Mouse (Mus musculus) stomach, embryonic 15.5 days (tissue): ENCODE results near the gene Gdpgp1. TPM values are rescaled to one million over a fixed set of nuclear protein-coding genes. Genes with fewer than 3 reads are reported as not detected.

ENCODE experiments used
- polyA plus RNA-seq: library from polyadenylated mRNA; unstranded; fragments of >200 nt; fragmentation: Nextera tagmentation; extraction: Ambion mirVana; gene quantifications from 2 replicates; pipeline ENCODE4 v1.2.1, GENCODE M21; 2015

Gene Gdpgp1
- polyA plus RNA-seq, 1 experiment from 2014 or later, result 5.2 TPM

Other genes with a start within 250 kb of the Gdpgp1 start
- gene Zfp710, start 208.1 kb upstream of the Gdpgp1 start, polyA plus RNA-seq, result 14.9 and 15.8 TPM in 2 replicates
- 595 and 631 TPM in 2 replicates for gene Idh2, start 117.5 kb upstream of the Gdpgp1 start, polyA plus RNA-seq
- 22.1 and 23.8 TPM in 2 replicates for gene Sema4b, start 46.0 kb upstream of the Gdpgp1 start, polyA plus RNA-seq
- gene Cib1, start 52 bp upstream of the Gdpgp1 start, polyA plus RNA-seq, result 157 and 158 TPM in 2 replicates
- gene Ttll13, start 13.5 kb downstream of the Gdpgp1 start, polyA plus RNA-seq, result 1.1 and 1.6 TPM in 2 replicates
- gene Ngrn, start 28.4 kb downstream of the Gdpgp1 start, polyA plus RNA-seq, result 47.3 and 52.0 TPM in 2 replicates
- gene Vps33b, start 36.8 kb downstream of the Gdpgp1 start, polyA plus RNA-seq, result 12.9 and 15.6 TPM in 2 replicates
- gene Prc1, start 61.6 kb downstream of the Gdpgp1 start, polyA plus RNA-seq, result 139 and 142 TPM in 2 replicates
- gene Rccd1, start 91.6 kb downstream of the Gdpgp1 start, polyA plus RNA-seq, result 10.0 and 13.8 TPM in 2 replicates
- 35.5 and 38.3 TPM in 2 replicates for gene Unc45a, start 108.1 kb downstream of the Gdpgp1 start, polyA plus RNA-seq
- gene Hddc3, start 110.2 kb downstream of the Gdpgp1 start, polyA plus RNA-seq, result 16.4 and 20.1 TPM in 2 replicates
- 16.3 and 16.4 TPM in 2 replicates for gene Man2a2, start 138.5 kb downstream of the Gdpgp1 start, polyA plus RNA-seq
- gene Fes, start 155.1 kb downstream of the Gdpgp1 start, polyA plus RNA-seq, result 12.5 and 13.5 TPM in 2 replicates
- gene Furin, start 172.6 kb downstream of the Gdpgp1 start, polyA plus RNA-seq, result 11.6 and 12.5 TPM in 2 replicates